Mouse (Mus musculus) CH12.LX (cell line): ENCODE measurements around the gene Cd300a. TPM values are rescaled to one million over a fixed set of nuclear protein-coding genes. Genes with fewer than 3 reads are reported as not detected.

ENCODE experiments used
- DNase-seq: peaks from one replicate; pipeline ENCODE4 v3.0.0-alpha.2; 2013; ENCODE audit errors: extremely low read depth
- H3K27ac ChIP-seq: 2 replicates; pipeline ENCODE4 v1.5.1; 2012; ENCODE audit warnings: low read depth, mild to moderate bottlenecking, control low read depth, moderate library complexity; ENCODE audit not compliant: insufficient read depth
- H3K27me3 ChIP-seq: replicated peaks from 2 replicates; pipeline ENCODE3; 2012; ENCODE audit warnings: inconsistent platforms
- H3K36me3 ChIP-seq, 2 experiments: replicated peaks in 1 of 2; 2 replicates each; pipeline versions ENCODE3 to v1.6.1; 2012; ENCODE audit warnings: inconsistent platforms in 1 of 2, low read length in 1 of 2, mild to moderate bottlenecking in 1 of 2, mixed read lengths in 1 of 2, moderate library complexity in 1 of 2; ENCODE audit not compliant: control insufficient read depth in 1 of 2, insufficient read depth in 1 of 2
- H3K4me1 ChIP-seq, 2 experiments: 2 replicates each; pipeline ENCODE4 v1.6.1; 2012; ENCODE audit warnings: inconsistent platforms in 1 of 2, moderate library complexity in 1 of 2; ENCODE audit not compliant: insufficient read depth in 2 of 2, control insufficient read depth in 1 of 2
- H3K4me2 ChIP-seq: 2 replicates; pipeline ENCODE4 v1.6.1; 2012; ENCODE audit warnings: low read depth, mild to moderate bottlenecking, control low read depth; ENCODE audit not compliant: poor library complexity, insufficient read depth, severe bottlenecking
- H3K4me3 ChIP-seq, 3 experiments: fragments of 150-350 bp in 1 of 3; sonication (generic) in 1 of 3; replicated peaks in 1 of 3; 2 replicates each; pipeline versions ENCODE3 to v1.5.1; 2011 to 2012; ENCODE audit warnings: low read depth in 2 of 3, low read length in 2 of 3, mild to moderate bottlenecking in 2 of 3, moderate library complexity in 2 of 3, control low read depth in 1 of 3, improper control_type of control experiment in 1 of 3, inconsistent platforms in 1 of 3, mixed read lengths in 1 of 3; ENCODE audit not compliant: poor library complexity in 1 of 3
- H3K79me2 ChIP-seq: replicated peaks from 2 replicates; pipeline ENCODE4 v1.6.1; 2012; ENCODE audit warnings: mild to moderate bottlenecking, moderate library complexity; ENCODE audit not compliant: control insufficient read depth, poor library complexity, insufficient read depth, severe bottlenecking; ENCODE audit errors: extremely low read depth
- H3K9ac ChIP-seq: 2 replicates; pipeline ENCODE4 v1.6.1; 2012; ENCODE audit warnings: low read depth, mild to moderate bottlenecking, control low read depth, moderate library complexity; ENCODE audit not compliant: insufficient read depth
- H3K9me3 ChIP-seq: replicated peaks from 2 replicates; pipeline ENCODE3; 2012; ENCODE audit warnings: low read length, inconsistent platforms, mixed read lengths
- BHLHE40 ChIP-seq: IDR thresholded peaks from 2 replicates; pipeline ENCODE4 v1.6.1; 2011; ENCODE audit warnings: mild to moderate bottlenecking, low read depth, low read length, improper control_type of control experiment
- CHD2 ChIP-seq: IDR thresholded peaks from 2 replicates; pipeline ENCODE4 v1.6.1; 2011; ENCODE audit warnings: low read length, improper control_type of control experiment
- CTCF ChIP-seq, 2 experiments: IDR thresholded peaks in 1 of 2; conservative IDR thresholded peaks in 1 of 2; 2 replicates each; pipeline ENCODE4 v1.5.1; 2011 to 2012; ENCODE audit warnings: low read depth in 2 of 2, low read length in 2 of 2, improper control_type of control experiment in 1 of 2, inconsistent platforms in 1 of 2, mild to moderate bottlenecking in 1 of 2, moderate library complexity in 1 of 2
- E2F4 ChIP-seq: IDR thresholded peaks from 2 replicates; pipeline ENCODE4 v1.6.1; 2011; ENCODE audit warnings: low read depth, low read length, improper control_type of control experiment; ENCODE audit not compliant: insufficient replicate concordance
- ELF1 ChIP-seq: IDR thresholded peaks from 2 replicates; pipeline ENCODE4 v1.6.1; 2014; ENCODE audit warnings: low read depth, mild to moderate bottlenecking, inconsistent platforms, low read length, improper control_type of control experiment
- IRF4 ChIP-seq: IDR thresholded peaks from 2 replicates; pipeline ENCODE4 v1.6.1; 2014; ENCODE audit warnings: low read depth, mild to moderate bottlenecking, inconsistent platforms, low read length, improper control_type of control experiment
- JUN ChIP-seq: IDR thresholded peaks from 2 replicates; pipeline ENCODE4 v1.6.1; 2011; ENCODE audit warnings: low read depth, mild to moderate bottlenecking, low read length, improper control_type of control experiment, moderate library complexity; ENCODE audit not compliant: insufficient read depth
- MAZ ChIP-seq: IDR thresholded peaks from 2 replicates; pipeline ENCODE4 v1.6.1; 2012; ENCODE audit warnings: low read depth, mild to moderate bottlenecking, inconsistent platforms, low read length, improper control_type of control experiment, moderate library complexity
- MXI1 ChIP-seq: IDR thresholded peaks from 2 replicates; pipeline ENCODE4 v1.6.1; 2011; ENCODE audit warnings: mild to moderate bottlenecking, low read depth, low read length, improper control_type of control experiment
- NELFE ChIP-seq: IDR thresholded peaks from 2 replicates; pipeline ENCODE4 v1.6.1; 2011; ENCODE audit warnings: low read depth, low read length, improper control_type of control experiment
- PAX5 ChIP-seq: IDR thresholded peaks from 2 replicates; pipeline ENCODE4 v1.6.1; 2012; ENCODE audit warnings: low read length, inconsistent platforms, mixed read lengths
- POLR2A ChIP-seq: IDR thresholded peaks from 2 replicates; pipeline ENCODE4 v1.6.1; 2011; ENCODE audit warnings: low read depth, mild to moderate bottlenecking, improper control_type of control experiment, low read length
- POLR2AphosphoS2 ChIP-seq: IDR thresholded peaks from 2 replicates; pipeline ENCODE4 v1.6.1; 2011; ENCODE audit warnings: low read depth, low read length, improper control_type of control experiment
- RCOR1 ChIP-seq: conservative IDR thresholded peaks from 2 replicates; pipeline ENCODE4 v1.6.1; 2012; ENCODE audit warnings: low read depth, mild to moderate bottlenecking, inconsistent platforms, low read length, improper control_type of control experiment
- SIN3A ChIP-seq: IDR thresholded peaks from 2 replicates; pipeline ENCODE4 v1.6.1; 2012; ENCODE audit warnings: low read length, improper control_type of control experiment, inconsistent platforms
- USF1 ChIP-seq: IDR thresholded peaks from 2 replicates; pipeline ENCODE4 v1.6.1; 2014; ENCODE audit warnings: low read depth, mild to moderate bottlenecking, inconsistent platforms, low read length, improper control_type of control experiment
- USF2 ChIP-seq: conservative IDR thresholded peaks from 2 replicates; pipeline ENCODE4 v1.6.1; 2011; ENCODE audit warnings: low read depth, low read length, improper control_type of control experiment
- ZMIZ1 ChIP-seq: IDR thresholded peaks from 2 replicates; pipeline ENCODE4 v1.6.1; 2012; ENCODE audit warnings: low read depth, mild to moderate bottlenecking, inconsistent platforms, low read length, improper control_type of control experiment
- ZNF384 ChIP-seq: IDR thresholded peaks from 2 replicates; pipeline ENCODE4 v1.6.1; 2012; ENCODE audit warnings: low read depth, low read length, improper control_type of control experiment, inconsistent platforms
- dilution Hi-C: fragments of 300-500 bp; cut with MboI; formaldehyde crosslinking; loops from 2 replicates; pipeline ENCODE4 v1.14.3; 2020; ENCODE audit warnings: low sequenced_read_pairs; ENCODE audit not compliant: extremely low pct_unique_long_range_greater_than_20kb, extremely low pct_ligation_motif_present
- in situ Hi-C: fragments of 300-500 bp; cut with MboI; formaldehyde crosslinking; loops from 3 replicates; pipeline ENCODE4 v1.14.3; 2019; ENCODE audit warnings: low sequenced_read_pairs, low pct_ligation_motif_present, low pct_unique_long_range_greater_than_20kb, mixed read lengths
- polyA plus RNA-seq: library from polyadenylated mRNA; unstranded; fragments of >175 nt; gene quantifications from 2 replicates; pipeline ENCODE4 v1.2.1, GENCODE M21; 2012; ENCODE audit warnings: low read depth; ENCODE audit not compliant: insufficient read length
- total RNA-seq, 2 experiments: library from RNA; depleted of rRNA; stranded (reverse); fragments of 300-350 nt in 1 of 2; fragments of >200 nt in 1 of 2; gene quantifications; 2 replicates each; pipeline ENCODE4 v1.2.3; 2012 to 2014

Cd300a gene
- total and polyA plus RNA-seq, 3 experiments = 0.13 to 1.0 (median 0.32) TPM

DNA sequence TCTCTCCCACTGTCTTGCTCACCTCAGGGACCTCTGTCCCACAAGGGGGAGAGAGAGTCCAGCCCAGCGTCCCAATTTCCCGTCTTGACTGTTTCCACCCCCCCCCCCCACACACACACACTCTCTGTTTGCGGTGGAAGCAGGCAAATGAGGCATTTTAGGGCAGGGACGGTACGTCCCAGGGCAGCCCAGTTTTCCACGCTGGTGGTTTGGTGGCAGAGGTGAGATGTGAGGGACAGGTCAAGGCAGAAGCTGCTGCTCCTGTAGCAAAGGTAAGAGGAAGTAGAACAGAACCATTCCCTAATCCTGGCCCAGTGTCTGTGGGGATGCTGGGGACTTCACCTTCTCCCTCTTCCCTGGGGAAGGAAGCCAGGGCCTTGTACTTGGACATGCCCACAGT is 35.3 kb upstream of the Cd300a start:
- Histone ChIP-seq H3K36me3 (no peaks in the 10 kb centered on the region), H3K4me1 (peaks cover 3 to 13% of the 10 kb centered on the region in 2 experiments; a peak in 2 of 4 replicates), H3K9me3 (peaks cover 32% of the 10 kb centered on the region), H3K9ac (no peak overlapping the region), H3K4me3 (no peak overlapping the region), H3K27ac (no peak overlapping the region), H3K79me2 (no peaks in the 10 kb centered on the region), H3K4me2 (no peak overlapping the region), H3K27me3 (peaks cover 6% of the 10 kb centered on the region)
- in situ Hi-C loops (no loop called here), dilution Hi-C loops (no loop called here)
- no peak for DNase-seq
- TF ChIP-seq E2F4 (no peak), NELFE (no peak), MAZ (no peak), PAX5 (no peak), BHLHE40 (no peak), IRF4 (no peak), USF2 (no peak), ZNF384 (no peak), JUN (no peak), USF1 (no peak), POLR2A (no peak), RCOR1 (no peak), POLR2AphosphoS2 (no peak), SIN3A (no peak), ZMIZ1 (no peak), MXI1 (no peak), CHD2 (no peak)

DNA sequence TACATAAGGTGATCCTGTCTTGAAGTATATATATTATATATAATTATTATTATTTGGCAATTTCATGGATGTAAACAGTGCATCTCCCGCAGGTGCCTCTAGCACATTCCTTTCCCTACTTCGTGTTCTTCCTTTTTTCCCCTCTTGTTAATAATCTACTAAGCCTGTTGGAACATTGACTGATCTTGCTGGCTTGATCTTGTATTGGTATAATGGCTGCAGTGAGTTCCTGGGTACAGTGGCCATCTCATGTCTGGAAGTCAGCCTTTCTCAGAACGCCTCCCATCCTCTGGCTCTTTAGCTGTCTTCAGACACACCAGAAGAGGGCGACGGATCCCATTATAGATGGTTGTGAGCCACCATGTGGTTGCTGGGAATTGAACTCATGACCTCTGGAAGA is 33.7 kb upstream of the Cd300a start:
- Histone ChIP-seq H3K9me3 (peaks cover 26% of the 10 kb centered on the region), H3K27ac (no peak overlapping the region), H3K27me3 (peaks cover 6% of the 10 kb centered on the region), H3K4me3 (no peak overlapping the region), H3K9ac (no peak overlapping the region), H3K79me2 (no peaks in the 10 kb centered on the region), H3K4me1 (peaks cover 3 to 14% of the 10 kb centered on the region in 2 experiments; a peak in 1 of 4 replicates), H3K36me3 (no peaks in the 10 kb centered on the region), H3K4me2 (no peak overlapping the region)
- in situ Hi-C loops = no loop called here
- DNase-seq = no peak
- dilution Hi-C loops = no loop called here
- 0 out of 4 replicates have a peak, but pooled peaks of 1 of the 2 experiments have one; percentile 1 for TF ChIP-seq CTCF (conservative IDR thresholded peaks at IDR 0.05 in 1 of 2, IDR thresholded peaks at IDR 0.05 in 1 of 2; ENCODE audit: low read depth in 2 of 2, low read length in 2 of 2)
- no peak for TF ChIP-seq ELF1
